Mouse (Mus musculus) MEL (cell line): ENCODE measurements at regions not wholly inside any gene's neighbourhood (a gene's known extent, or its start where the extent isn't known, plus 50 kb on each side); places are given as distances from the start of the nearest gene placed in this dataset.

Experiments used
- DNase-seq: peaks from one replicate; pipeline ENCODE4 v3.0.0; 2011; ENCODE audit warnings: low read depth, low spot score
- H3K27ac ChIP-seq: 2 replicates; pipeline ENCODE4 v1.5.1; 2012; ENCODE audit warnings: low read depth, mild to moderate bottlenecking, control low read depth, low read length, moderate library complexity; ENCODE audit not compliant: control insufficient read depth
- H3K27me3 ChIP-seq, 2 experiments: fragments of 150-350 bp in 1 of 2; sonication (generic) in 1 of 2; 2 replicates each; pipeline ENCODE4 v1.6.1; 2012; ENCODE audit warnings: low read length in 2 of 2, mild to moderate bottlenecking in 2 of 2, improper control_type of control experiment in 1 of 2, moderate library complexity in 1 of 2; ENCODE audit not compliant: insufficient read depth in 2 of 2, control insufficient read depth in 1 of 2
- H3K36me3 ChIP-seq, 2 experiments: 2 replicates each; pipeline ENCODE4 v1.6.1; 2012 to 2014; ENCODE audit warnings: low read length in 2 of 2, improper control_type of control experiment in 1 of 2, inconsistent platforms in 1 of 2, mild to moderate bottlenecking in 1 of 2; ENCODE audit not compliant: insufficient read depth in 2 of 2, control insufficient read depth in 1 of 2
- H3K4me1 ChIP-seq, 2 experiments: fragments of 150-350 bp in 1 of 2; sonication (generic) in 1 of 2; 2 replicates each; pipeline ENCODE4 v1.6.1; 2012; ENCODE audit warnings: low read length in 2 of 2, improper control_type of control experiment in 1 of 2, mild to moderate bottlenecking in 1 of 2; ENCODE audit not compliant: insufficient read depth in 2 of 2, control insufficient read depth in 1 of 2
- H3K4me3 ChIP-seq, 2 experiments: fragments of 150-350 bp in 1 of 2; sonication (generic) in 1 of 2; 2 replicates each; pipeline ENCODE4 v1.5.1; 2012; ENCODE audit warnings: low read depth in 2 of 2, low read length in 2 of 2, mild to moderate bottlenecking in 2 of 2, moderate library complexity in 2 of 2, control low read depth in 1 of 2, improper control_type of control experiment in 1 of 2; ENCODE audit not compliant: control insufficient read depth in 1 of 2, insufficient read depth in 1 of 2
- H3K79me2 ChIP-seq: 2 replicates; pipeline ENCODE4 v1.6.1; 2012; ENCODE audit warnings: mild to moderate bottlenecking, low read length, moderate library complexity; ENCODE audit not compliant: control insufficient read depth, poor library complexity, insufficient read depth
- H3K9ac ChIP-seq: 2 replicates; pipeline ENCODE4 v1.6.1; 2012; ENCODE audit warnings: low read depth, mild to moderate bottlenecking, control low read depth, low read length, moderate library complexity; ENCODE audit not compliant: control insufficient read depth, poor library complexity, severe bottlenecking
- H3K9me3 ChIP-seq: fragments of 150-350 bp; sonication (generic); replicated peaks from 2 replicates; pipeline ENCODE4 v1.6.1; 2012; ENCODE audit warnings: mild to moderate bottlenecking, low read length, improper control_type of control experiment, moderate library complexity; ENCODE audit not compliant: insufficient read depth
- BHLHE40 ChIP-seq: IDR thresholded peaks from 2 replicates; pipeline ENCODE4 v1.6.1; 2012; ENCODE audit warnings: low read depth, mild to moderate bottlenecking, inconsistent platforms, low read length, improper control_type of control experiment, borderline replicate concordance
- EP300 ChIP-seq, 2 experiments: IDR thresholded peaks; 2 replicates each; pipeline ENCODE4 v1.6.1; 2011; ENCODE audit warnings: improper control_type of control experiment in 2 of 2, low read length in 2 of 2, low read depth in 1 of 2, mild to moderate bottlenecking in 1 of 2
- ETS1 ChIP-seq: IDR thresholded peaks from 2 replicates; pipeline ENCODE4 v1.6.1; 2012; ENCODE audit warnings: low read depth, mild to moderate bottlenecking, inconsistent platforms, low read length, improper control_type of control experiment, moderate library complexity
- MAZ ChIP-seq: IDR thresholded peaks from 2 replicates; pipeline ENCODE4 v1.6.1; 2012; ENCODE audit warnings: low read depth, mild to moderate bottlenecking, inconsistent platforms, low read length, improper control_type of control experiment
- MXI1 ChIP-seq: IDR thresholded peaks from 2 replicates; pipeline ENCODE4 v1.6.1; 2011; ENCODE audit warnings: mild to moderate bottlenecking, low read depth, low read length, improper control_type of control experiment
- NRF1 ChIP-seq: IDR thresholded peaks from 2 replicates; pipeline ENCODE4 v1.6.1; 2014; ENCODE audit warnings: low read depth, mild to moderate bottlenecking, inconsistent platforms, low read length, improper control_type of control experiment, moderate library complexity; ENCODE audit not compliant: poor library complexity, insufficient read depth, severe bottlenecking
- POLR2AphosphoS2 ChIP-seq: IDR thresholded peaks from 2 replicates; pipeline ENCODE4 v1.6.1; 2011; ENCODE audit warnings: low read length, improper control_type of control experiment
- POLR2AphosphoS5 ChIP-seq: IDR thresholded peaks from 2 replicates; pipeline ENCODE4 v1.6.1; 2012; ENCODE audit warnings: low read depth, borderline replicate concordance, mild to moderate bottlenecking, inconsistent platforms, low read length, moderate library complexity, mixed read lengths
- RAD21 ChIP-seq: IDR thresholded peaks from 2 replicates; pipeline ENCODE4 v1.6.1; 2011; ENCODE audit warnings: mild to moderate bottlenecking, low read depth, low read length, improper control_type of control experiment
- RCOR1 ChIP-seq: IDR thresholded peaks from 2 replicates; pipeline ENCODE4 v1.6.1; 2012; ENCODE audit warnings: low read depth, mild to moderate bottlenecking, inconsistent platforms, low read length, improper control_type of control experiment
- SIN3A ChIP-seq: IDR thresholded peaks from 2 replicates; pipeline ENCODE4 v1.6.1; 2012; ENCODE audit warnings: low read length, improper control_type of control experiment, inconsistent platforms
- SMC3 ChIP-seq: IDR thresholded peaks from 2 replicates; pipeline ENCODE4 v1.6.1; 2011; ENCODE audit warnings: low read depth, low read length, improper control_type of control experiment
- TAL1 ChIP-seq: IDR thresholded peaks from 2 replicates; pipeline ENCODE4 v1.6.1; 2012; ENCODE audit warnings: mild to moderate bottlenecking, inconsistent platforms, low read length, moderate library complexity, mixed read lengths
- UBTF ChIP-seq: IDR thresholded peaks from 2 replicates; pipeline ENCODE4 v1.6.1; 2012; ENCODE audit warnings: low read depth, mild to moderate bottlenecking, inconsistent platforms, low read length, improper control_type of control experiment, moderate library complexity, borderline replicate concordance; ENCODE audit not compliant: insufficient read depth
- ZKSCAN1 ChIP-seq: IDR thresholded peaks from 2 replicates; pipeline ENCODE4 v1.6.1; 2012; ENCODE audit warnings: low read depth, mild to moderate bottlenecking, inconsistent platforms, low read length, improper control_type of control experiment, moderate library complexity

- no peak for TF ChIP-seq UBTF
- TF ChIP-seq SMC3, result no peak
- TF ChIP-seq TAL1, result no peak
- no peak for TF ChIP-seq POLR2AphosphoS5
- TF ChIP-seq POLR2AphosphoS2, result no peak
- TF ChIP-seq EP300 (IDR thresholded peaks at IDR 0.05; ENCODE audit: low read depth in 1 of 2, low read length in 2 of 2), result no peak
- no peak for TF ChIP-seq MAZ
- TF ChIP-seq ZKSCAN1, result no peak
- TF ChIP-seq MXI1, result no peak
- no peak for TF ChIP-seq SIN3A
- TF ChIP-seq RCOR1, result no peak
- no peak for TF ChIP-seq ETS1
- TF ChIP-seq RAD21, result no peak
- TF ChIP-seq BHLHE40, result no peak
- TF ChIP-seq NRF1, result no peak
- Histone ChIP-seq H3K79me2 (no peaks in the 10 kb centered on the region), H3K27ac (no peak overlapping the region), H3K4me1 (no peaks in the 10 kb centered on the region), H3K27me3 (no peaks in the 10 kb centered on the region), H3K9ac (no peak overlapping the region), H3K4me3 (no peak overlapping the region), H3K9me3 (no peaks in the 10 kb centered on the region), H3K36me3 (no peaks in the 10 kb centered on the region)
- DNase-seq, result no peak
Measured at GRCm38 (mm10) chr15:20151910-20152309, 297.2 kb upstream of the Cdh12 start.
